Mouse (Mus musculus) heart, adult 2 months (tissue): ENCODE measurements at regions not wholly inside any gene's neighbourhood (a gene's known extent, or its start where the extent isn't known, plus 50 kb on each side); places are given as distances from the start of the nearest gene placed in this dataset.

Experiments used
- CTCF ChIP-seq: fragments of 200-600 bp; IDR thresholded peaks from 2 replicates; pipeline ENCODE4 v1.8.1; 2022; ENCODE audit warnings: antibody characterized with exemption, mild to moderate bottlenecking, moderate library complexity
- EP300 ChIP-seq: fragments of 200-500 bp; IDR thresholded peaks from 2 replicates; pipeline ENCODE4 v1.6.1; 2011; ENCODE audit warnings: low read depth, low read length, control low read depth; ENCODE audit not compliant: insufficient read depth
- POLR2A ChIP-seq: fragments of 200-500 bp; IDR thresholded peaks from 2 replicates; pipeline ENCODE4 v1.6.1; 2011; ENCODE audit warnings: mild to moderate bottlenecking, low read depth, low read length, control low read depth; ENCODE audit not compliant: insufficient read depth

DNA sequence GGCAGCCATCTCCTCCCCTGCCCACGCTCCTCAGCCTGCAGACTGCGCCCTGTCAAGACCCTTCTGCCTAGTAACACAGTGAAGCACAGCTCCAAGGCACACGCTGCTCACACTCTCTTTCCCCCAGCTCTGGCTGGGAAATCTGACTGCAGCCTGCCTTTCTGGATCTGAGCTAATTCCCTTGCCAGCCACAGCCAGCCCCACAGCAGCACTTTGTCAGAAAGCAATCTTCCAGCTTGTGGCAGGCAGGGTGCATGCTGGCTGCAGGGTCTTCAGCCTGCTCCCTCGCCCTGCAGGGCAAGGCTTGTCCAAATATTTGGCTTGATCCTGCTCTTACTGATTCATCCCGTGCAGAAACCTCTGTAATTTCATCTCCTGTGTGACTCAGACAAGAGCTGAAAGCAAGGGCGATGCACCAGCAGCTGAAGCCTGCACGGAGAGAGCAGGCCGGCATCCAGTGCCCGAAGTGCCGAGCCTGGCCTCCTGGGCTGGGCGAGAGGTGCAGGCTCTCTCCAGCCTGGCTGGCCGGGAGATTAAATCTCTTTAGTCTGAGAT, 70.4 kb upstream of the Mef2a start:
- no peak for TF ChIP-seq CTCF
- no peak for TF ChIP-seq EP300
- no peak for TF ChIP-seq POLR2A
